Mouse (Mus musculus) layer of hippocampus, adult 9-11 months (tissue): ENCODE data around the gene Gmpr.
A peak's percentile ranks its signal among the peaks of the same experiment; 100 is the strongest.
"Not testable (repeated sequence)": the region's sequence is repeated elsewhere in the genome, so short reads cannot be mapped to it uniquely, and the experiment has no call there.

ENCODE experiments used
- DNase-seq: peaks from one replicate; pipeline ENCODE4 v3.0.0; 2022

The Gmpr gene

GRCm38 (mm10) chr13:45507274-45508229, at the start of gene Gmpr:
Gmpr (plus strand) TSS chr13:45507444.
- DNase-seq = peak; percentile 91

DNA sequence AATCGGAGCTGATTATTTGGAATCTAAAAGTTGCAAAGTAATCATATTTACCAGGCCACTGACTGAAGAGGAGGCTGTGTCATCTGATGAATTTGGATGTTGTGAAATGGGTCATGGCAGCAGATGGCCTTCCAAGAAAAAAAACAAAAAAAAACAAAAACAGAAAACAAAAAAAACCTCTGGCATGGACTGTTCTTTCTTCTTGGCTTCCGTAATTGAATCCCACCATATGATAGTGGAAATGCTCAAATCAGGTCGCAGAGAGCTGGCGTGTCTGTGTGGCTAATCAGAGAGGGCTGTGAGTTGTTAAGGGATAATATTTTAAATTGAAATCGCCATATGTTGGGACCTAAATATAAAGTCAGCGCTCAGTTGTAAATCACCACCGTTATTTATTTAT, 49.8 kb upstream of the Gmpr start:
- DNase-seq = no peak

GRCm38 (mm10) chr13:45460177-45460576, 47.1 kb upstream of the Gmpr start:
- no peak for DNase-seq

DNA sequence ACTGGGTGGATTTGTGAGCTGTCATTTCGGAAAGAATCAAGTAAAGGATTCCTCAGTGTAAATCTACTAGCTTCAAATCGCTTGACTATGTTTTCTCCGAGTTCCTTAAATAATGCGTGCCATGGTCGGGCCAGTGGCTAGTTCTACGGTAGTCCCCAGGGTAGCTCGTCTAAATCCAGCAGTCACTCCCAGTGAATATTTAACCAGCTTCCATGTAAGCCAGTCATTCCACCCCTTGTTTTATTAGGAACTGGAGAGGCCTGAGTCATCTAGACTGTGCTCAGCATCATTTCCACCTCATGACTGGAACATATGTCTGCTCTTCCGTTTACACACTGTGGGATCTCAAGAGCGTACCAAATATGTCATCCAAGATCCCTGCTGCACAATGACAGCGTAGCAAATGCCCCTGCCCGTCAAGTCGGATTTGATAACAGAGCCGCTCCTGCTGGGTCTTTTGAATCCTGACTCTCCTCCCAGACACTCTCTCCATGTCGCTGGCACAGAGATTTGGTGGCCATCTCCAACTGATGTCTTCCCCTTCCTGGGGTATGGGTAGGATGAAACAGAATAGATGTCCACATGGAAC, 45.8 kb upstream of the Gmpr start:
- peak; percentile 44 for DNase-seq

- no peak for DNase-seq
Measured at GRCm38 (mm10) chr13:45465616-45466015, 41.6 kb upstream of the Gmpr start.

DNA sequence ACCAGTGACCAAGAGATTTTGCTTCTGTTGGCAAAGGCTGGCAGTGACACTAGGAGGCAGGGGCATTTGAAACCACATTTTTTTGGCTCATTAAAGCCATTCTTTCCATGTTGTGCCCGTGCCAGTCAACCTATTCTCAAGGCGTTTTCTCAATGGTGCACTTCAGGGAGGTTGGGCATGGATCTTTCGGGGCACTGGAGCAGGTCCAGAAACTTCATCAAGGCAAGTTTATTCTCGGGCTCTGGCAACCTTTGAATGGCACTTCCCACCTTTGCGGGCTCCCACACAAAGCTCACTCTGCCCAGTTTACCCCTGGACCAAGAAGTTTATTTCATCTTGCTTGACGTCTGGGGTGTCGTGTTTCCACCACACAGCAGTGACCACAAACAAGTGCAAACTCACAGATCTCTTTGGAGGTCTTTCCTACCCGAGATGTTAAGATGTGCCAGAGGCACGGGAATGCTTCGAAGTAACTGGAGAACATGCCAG, 41.2 kb upstream of the Gmpr start:
- no peak for DNase-seq

GRCm38 (mm10) chr13:45468751-45469150, 38.5 kb upstream of the Gmpr start:
- no peak for DNase-seq

DNA sequence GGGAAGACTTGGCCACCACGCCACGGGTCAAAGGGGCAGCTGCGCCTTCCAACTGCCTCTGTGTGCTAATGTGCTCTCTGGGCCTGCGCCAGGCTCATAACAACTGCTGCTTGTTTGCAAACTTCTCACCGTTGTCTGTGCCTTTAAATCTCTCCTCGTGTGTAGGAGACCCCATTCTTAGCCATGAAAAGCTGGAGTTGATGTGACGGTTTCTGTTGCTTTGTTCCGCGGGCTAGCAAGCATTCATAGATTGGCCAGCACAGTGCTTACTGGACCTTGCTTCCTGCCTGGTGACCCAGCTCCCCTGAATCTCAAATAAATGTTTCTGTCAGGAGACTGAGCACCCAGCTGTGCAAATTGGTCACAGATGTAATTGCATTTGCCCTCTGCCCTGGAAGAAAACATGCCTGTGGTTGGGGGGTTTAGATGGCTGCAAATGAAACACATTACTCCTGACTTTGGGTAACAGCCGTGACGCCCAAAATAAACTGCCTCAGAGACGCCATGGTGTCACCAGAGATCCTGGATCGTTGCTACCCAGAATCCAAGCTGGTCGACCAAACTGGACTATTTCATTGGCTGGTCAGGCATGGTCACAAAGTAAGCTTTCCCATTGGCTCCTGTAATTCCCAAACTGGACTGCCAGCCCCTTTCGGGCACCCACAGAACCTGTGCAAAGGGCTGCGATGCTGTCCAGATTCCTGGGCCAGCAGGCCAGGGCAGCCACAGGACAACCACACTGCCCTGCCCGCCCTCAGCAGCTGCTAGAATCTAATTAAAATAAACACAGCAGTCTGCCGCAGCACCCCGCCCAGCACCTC, 37.6 kb upstream of the Gmpr start:
- DNase-seq = no peak

DNA sequence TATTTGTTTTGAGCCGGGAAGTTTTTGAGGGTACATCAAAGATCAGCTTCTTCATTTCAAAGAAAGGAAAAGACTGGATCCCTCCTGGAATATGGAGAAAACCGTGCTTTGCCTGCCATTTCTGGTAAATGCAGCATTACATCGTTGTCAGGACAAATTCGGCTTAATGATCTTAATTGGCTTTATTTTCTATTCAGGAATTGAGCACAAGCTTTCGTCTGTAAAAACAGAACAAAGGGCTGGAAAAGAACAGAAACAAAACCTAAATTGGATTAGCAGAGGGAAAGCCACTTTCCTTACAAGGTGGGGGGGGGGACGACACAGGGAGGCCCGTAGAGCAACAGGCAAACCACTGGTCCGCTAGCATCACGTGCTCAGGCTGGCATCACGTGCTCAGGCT, 33.9 kb upstream of the Gmpr start:
- DNase-seq = no peak

DNA sequence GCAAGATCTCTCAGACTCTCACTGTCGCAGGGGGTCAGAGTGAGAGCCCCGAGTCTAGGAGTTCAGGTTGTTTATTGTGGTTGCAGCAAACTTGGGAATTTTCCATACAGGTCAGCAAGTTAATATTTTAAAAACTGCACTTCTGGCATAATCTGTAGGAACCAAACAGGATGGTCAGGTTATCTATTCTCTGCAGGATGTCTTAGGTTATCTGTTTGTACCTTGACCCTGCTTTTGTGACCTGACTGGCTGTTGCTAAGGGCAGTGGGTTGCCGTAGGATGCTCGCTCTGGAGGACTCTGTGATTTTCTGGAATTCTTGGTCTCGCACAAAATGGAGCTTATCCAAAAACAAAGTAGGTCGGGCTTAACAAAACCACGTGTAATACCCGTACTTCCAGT, 31.9 kb upstream of the Gmpr start:
- DNase-seq = no peak

- peak; percentile 53 for DNase-seq
Measured at GRCm38 (mm10) chr13:45477183-45477582, 30.1 kb upstream of the Gmpr start.

- no peak for DNase-seq
Measured at GRCm38 (mm10) chr13:45479951-45480350, 27.3 kb upstream of the Gmpr start.

DNA sequence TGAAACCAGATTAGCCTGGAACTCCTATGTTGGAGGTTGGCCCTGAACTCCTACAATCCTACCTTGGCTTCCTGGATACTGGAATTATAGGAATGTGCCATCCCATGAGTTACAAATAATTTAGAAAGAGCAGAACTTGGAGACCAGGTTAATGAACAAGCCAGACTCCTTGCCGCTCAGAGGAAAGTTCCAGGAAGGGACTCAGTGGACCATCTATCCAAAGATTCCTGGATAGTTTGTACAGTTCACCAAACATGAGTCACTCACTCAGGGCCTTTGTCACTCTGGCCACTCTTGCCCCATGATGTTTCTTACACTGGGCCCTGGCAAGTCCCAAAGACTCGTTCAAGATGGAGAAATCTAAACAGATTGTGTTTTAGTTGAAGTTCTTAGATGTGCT, 24.0 kb upstream of the Gmpr start:
- no peak for DNase-seq

DNA sequence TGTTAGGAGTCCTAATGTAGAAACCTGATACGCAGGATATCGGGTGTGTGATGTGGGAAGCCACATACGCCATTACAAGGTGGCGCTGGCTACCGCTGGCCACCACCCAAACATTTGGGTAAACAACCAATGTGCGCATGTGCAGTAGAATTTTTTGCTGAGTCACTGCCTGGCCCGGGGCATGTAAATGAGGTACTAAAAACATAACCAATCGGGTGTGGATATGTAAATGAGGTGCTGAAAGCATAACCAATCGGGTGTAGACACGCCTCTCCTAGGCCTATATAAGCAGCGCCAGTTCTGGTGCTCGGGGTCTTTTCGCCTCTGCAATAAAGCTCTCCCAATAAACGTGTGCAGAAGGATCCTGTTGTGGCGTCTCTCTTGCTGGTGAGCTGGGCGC, 23.3 kb upstream of the Gmpr start:
- not testable (repeated sequence) for DNase-seq

- no peak for DNase-seq
Measured at GRCm38 (mm10) chr13:45485602-45486001, 21.6 kb upstream of the Gmpr start.

DNA sequence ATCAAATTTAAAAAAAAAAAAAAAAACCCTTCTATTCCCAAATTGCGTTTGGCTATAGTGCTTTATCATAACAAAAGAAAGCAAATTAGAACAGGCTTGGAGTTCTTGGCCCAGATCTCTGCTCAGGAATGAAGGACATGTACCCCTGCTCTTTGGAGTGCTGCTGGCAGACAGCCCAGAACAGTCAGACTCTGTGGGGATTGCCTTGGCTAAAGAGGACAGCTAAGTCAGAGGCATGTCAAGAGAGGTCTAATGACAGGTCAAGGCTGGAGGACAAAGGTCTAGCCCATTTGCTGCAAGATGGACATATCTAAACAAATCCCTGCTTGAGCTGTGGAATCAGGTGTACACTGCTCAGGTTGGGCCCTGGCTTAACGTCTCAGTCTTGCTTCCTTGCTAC, 20.6 kb upstream of the Gmpr start:
- no peak for DNase-seq

GRCm38 (mm10) chr13:45491991-45492732, 15.1 kb upstream of the Gmpr start:
- DNase-seq = no peak

DNA sequence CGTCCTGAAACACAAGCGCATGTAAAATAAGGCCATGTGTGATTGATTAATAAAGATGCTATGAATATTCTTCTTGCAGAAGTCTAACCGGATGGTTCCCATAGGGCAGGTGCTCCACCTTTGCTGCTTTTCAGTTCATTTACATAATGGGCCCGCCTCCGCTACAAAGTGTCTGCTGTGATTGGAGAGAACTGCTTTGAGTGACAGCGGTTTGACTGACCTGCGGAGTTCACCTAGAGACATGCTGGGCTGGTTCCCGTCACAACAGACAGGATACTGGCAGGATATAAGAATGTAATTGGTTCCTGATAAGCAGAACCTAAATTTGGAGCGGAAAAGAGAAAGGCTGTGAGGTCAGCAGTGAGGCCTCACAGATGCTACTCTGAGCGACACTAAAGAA, 13.4 kb upstream of the Gmpr start:
- no peak for DNase-seq

GRCm38 (mm10) chr13:45498623-45499022, 8.6 kb upstream of the Gmpr start:
- DNase-seq = no peak

DNA sequence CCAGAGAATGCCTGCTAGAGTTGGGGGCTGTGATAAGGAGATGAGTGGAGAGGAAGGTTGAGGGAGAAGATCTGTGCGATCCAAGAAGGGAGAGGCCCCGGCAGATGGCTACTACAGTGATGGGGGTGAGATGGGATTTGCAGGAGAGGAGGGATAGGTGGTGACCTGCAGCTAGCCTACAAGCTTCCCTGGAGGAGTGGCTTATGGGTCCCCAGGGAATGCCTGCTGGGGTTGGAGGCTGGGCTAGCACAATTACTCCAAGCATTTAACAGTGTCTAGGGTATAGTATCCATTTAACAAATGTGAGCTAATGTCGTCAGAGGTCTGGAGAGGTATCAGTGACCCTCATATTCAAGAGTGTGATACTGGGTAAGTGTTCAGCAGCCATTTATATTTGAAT, 7.9 kb upstream of the Gmpr start:
- no peak for DNase-seq

- DNase-seq = no peak
Measured at GRCm38 (mm10) chr13:45499906-45500305, 7.3 kb upstream of the Gmpr start.

- no peak for DNase-seq
Measured at GRCm38 (mm10) chr13:45502791-45503190, 4.5 kb upstream of the Gmpr start.

GRCm38 (mm10) chr13:45505546-45505945, 1.7 kb upstream of the Gmpr start:
- no peak for DNase-seq
